Mouse (Mus musculus): Measurements from ENCODE around the gene Gpm6b. TPM values are rescaled to one million over a fixed set of nuclear protein-coding genes. Genes with fewer than 3 reads are reported as not detected.

The Gpm6b gene
- total RNA-seq (2015) (0.10 and 0.25 TPM in 2 replicates), total RNA-seq (2017) (0.20 TPM in 1 of 2 replicates, not detected in the other)

DNA sequence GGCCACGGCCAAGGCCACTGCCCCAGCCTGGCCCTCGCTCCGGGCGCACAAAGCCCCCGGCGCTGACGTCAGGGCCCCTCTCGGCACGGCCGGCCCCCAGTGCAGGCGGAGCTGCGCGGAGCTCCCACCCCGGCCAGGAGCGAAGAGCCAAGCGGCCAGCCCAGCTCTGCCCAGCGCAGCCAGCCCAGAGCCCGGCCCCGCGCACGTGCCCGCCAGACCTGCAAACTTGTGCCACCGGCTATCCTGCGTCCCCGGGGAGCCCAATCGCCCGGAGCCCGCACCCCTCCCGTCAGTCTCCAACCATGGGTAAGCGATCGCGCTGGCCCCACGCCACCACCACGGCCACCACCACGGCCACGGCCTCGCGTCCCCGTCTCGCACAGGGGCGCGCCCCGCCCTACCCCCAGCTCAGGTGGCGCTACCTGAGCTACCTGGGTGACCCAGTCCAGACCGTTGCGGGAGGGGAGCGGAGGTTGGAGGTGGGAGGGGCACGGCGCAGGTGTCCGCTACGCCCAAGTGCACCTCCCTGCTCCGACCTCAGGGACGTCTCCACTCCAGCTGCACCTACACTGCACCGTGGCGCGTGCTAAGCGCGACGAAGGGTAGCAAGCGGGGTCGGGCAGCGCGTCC, at the start of gene Gpm6b:
Gpm6b (plus strand) TSS at position 81 of the 630 bp plus-strand sequence.
- peak; percentile 70 for ATAC-seq (replicated peaks; ENCODE audit: poor library complexity)

DNA sequence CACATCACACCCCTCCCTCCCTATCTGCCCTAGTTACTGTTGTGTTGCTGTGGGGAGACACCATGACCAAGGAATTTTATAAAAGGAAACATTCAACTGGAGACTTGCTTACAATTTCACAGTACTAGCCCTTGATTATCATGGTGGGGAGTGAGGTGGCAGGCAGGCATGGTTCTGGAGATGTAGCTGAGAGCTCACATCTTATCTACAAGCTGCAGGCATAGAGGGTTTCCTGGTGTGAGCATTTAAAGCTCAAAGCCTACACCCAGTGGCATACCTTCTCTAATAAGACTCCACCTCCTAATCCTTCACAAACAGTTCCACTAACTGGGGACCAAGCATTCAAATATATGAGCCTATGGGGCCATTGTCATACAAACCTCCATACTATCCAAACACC, 42.4 kb upstream of the Gpm6b start:
- ATAC-seq (replicated peaks; ENCODE audit: poor library complexity), result peak; percentile 77

DNA sequence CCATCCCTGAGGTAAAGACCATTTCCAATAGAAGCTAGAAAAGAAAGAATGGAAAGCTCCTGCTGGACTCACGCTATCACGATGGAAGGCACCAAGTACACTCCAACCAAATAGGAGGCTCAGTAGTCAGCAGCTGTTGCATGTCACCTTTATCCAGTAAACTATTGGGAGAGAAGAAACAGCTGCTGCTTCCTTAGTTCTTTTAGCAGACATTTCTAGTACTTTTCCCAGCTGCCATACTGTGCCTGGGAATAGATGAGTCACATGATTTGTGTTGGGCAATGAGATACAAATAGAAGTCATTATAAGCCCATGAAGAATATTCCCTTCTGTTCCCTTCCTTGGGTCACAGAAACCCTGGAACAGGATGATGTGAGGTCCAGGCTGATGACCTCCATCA, 40.4 kb upstream of the Gpm6b start:
- no peak for ATAC-seq (replicated peaks; ENCODE audit: poor library complexity)

DNA sequence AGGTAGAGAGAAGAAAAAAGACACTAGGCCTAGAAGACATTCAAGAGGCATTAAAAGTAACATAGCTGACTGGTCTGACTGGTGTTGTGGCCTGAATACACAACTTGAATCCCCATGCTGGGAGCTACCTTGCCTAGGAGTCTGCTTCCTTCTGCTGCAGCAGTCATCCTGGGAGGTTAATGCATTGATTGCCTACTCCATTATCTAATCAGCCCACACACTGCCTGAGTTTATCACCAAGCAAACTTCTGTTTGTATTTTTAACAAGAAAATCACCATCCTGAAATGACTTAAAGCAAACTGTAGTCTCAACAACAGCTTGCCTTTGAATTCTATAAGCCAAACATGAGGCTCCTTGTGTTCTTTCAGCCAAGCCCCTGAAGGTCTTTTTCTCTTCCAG, 38.9 kb upstream of the Gpm6b start:
- peak; percentile 42; the same call in 1 of the 2 replicates for ATAC-seq (replicated peaks; ENCODE audit: poor library complexity)

DNA sequence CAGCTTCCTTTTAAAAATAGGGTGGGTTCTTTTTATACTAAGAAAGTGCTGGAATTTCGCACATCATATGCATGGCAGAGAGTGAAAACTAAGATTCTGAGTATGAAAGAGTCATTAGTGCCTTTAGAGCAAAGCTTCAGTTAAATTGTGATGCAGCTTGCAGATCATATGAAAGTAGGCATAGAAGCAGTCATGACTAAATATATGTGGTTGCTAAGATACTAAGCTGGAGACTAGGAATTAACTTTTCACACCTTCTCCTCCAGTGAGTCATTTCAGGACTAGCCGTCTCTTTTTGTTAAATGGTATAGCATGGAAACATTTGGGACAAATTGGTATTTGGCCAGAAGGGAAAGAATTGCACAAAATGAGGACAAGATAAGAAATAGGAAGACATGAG, 24.1 kb upstream of the Gpm6b start:
- no peak for ATAC-seq (replicated peaks; ENCODE audit: poor library complexity)

DNA sequence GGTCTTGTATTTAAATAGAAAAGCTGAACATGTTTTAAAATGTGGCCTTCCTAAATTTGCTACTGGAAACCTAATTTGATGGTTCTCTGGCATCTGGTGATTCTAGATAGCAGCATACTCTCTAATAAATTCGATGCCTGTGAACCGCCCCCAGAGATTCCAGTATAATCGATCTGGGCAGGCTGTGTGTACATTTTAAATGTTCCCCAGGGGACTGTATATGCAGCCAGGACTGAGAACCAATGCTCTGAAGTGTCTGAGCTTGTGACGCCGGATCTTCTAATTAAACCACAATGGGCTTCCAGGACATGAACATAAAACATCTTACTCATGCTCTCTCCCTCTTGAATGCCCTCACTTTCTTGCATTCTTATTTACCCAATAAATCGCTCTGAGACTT, 22.5 kb upstream of the Gpm6b start:
- ATAC-seq (replicated peaks; ENCODE audit: poor library complexity), result no peak

DNA sequence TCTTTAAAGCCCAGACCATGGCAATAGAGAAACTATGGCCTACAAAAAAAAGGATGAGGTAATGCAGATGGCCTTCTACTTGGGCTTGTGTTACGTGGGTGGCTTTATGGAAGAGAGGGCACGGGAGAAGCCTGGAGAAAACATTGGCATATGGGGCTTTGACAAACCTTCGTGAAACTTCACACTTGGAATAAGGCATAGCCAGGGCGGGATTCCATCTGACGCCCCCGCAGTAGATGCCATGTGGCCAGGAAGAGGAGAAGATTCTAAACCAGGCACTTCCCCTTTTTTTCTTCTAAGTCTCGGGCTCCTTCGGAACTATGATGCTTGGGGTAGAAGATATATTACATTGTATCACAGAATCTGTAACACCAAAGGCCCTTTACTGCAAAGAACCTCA, 22.0 kb upstream of the Gpm6b start:
- peak; percentile 31; the same call in 1 of the 2 replicates for ATAC-seq (replicated peaks; ENCODE audit: poor library complexity)

DNA sequence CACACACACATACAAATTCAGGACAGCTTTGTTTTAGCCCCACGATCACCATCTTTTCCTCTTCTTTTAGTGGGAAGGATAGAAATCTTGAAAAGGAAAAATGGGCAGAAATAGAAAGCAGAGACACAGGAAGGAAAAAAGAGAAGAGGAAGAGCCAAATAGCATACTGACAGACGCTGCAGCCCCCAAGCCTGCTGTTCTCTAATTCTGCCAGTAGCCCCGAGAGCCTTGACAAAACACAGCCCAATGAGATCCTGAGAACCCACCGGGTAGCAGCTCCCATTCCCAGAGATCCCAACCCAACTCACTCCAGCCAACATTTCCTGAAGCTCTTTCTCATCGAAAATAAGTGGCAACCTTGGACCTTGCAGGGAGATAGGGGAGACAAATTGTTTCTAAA, 19.4 kb upstream of the Gpm6b start:
- no peak for ATAC-seq (replicated peaks; ENCODE audit: poor library complexity)

DNA sequence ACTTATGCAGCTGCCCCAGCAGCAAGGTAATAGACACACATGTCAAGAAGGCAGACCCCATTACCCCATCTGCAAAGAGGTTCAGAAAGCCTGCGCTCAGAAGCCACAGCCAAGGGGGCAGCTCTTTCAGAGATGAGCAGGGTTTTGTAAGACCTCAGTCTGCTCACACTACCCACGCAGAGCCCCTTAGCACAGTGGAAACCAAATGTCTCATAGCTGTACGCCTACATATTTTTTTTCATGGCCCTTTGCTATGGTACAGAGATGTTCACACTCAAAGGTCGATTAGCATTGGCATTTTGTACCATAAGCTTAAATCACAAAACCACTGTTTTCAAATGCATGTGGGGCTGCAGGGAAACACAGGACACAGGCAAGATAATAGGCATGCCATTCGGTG, 11.9 kb upstream of the Gpm6b start:
- ATAC-seq (replicated peaks; ENCODE audit: poor library complexity), result no peak

DNA sequence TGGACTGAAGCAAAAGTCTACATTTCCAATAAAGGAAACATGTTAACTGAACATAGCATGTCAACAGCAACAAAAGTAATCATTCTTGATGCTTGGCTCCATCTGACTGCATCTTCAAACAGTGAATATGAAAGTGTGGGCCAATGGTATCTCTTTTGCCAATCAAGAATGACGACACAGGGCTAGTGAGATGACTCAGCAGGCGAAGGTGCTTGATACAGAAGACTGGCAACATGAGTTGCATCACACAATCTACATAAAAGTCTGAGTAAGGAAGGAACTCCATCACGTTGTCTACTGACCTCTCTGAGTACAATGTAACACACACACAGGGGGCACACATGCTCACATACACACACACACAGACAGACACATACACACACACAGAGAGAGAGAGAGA, 9.0 kb upstream of the Gpm6b start:
- peak; percentile 63 for ATAC-seq (replicated peaks; ENCODE audit: poor library complexity)

DNA sequence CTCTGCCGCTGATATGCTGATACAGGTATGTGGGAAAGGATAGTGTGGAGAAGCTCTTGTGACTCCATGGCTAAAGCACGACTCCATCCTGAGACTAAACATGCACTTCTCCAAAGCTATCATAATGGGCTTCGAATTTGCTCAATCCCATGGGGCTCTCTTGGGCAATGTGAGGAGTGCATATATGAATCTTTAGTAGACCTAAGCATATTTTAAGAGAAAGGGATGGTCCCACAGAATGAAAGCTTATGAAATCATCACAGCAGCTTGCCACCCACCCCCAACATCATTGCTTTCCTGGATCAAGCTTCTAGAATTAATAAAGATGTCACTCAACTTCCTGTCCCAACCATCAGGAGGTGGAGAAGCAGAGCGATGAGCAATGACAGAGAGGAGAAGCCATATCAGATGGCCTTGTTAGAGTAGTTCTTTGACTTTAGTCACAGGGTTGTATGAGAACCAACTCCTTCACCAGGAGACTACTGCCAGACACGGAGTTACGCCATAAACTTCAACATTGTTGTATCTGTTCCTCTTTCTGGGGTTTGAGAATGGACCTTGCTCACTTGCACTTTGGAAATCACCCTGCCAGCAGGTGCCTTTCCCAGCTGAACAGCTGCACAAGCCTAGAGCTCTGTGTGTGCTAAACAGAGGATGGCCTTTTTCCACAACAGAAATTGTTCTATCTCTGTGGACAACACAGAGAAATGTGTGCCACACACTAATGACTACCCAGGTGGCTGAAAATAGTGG, 8.0 kb upstream of the Gpm6b start:
- peak; percentile 97 for ATAC-seq (replicated peaks; ENCODE audit: poor library complexity)

DNA sequence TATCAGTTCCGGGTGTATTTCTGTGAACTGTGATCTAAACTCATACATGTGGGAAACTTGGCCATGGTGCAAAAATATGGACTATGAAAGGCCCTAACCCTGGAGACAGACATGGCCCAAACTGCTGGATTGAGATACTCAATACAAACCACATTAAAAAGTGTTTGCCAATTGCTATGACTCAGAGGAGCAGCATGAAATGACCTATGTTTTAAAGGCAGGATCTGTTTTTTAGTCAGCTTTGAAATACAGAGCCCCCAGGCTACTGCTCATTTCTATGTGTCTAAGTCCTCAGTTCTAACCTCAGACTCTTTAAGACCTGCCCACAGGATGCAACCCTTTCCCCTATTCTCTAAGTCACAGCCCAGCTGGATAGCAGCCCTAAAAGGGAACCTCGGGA, 2.6 kb upstream of the Gpm6b start:
- no peak for ATAC-seq (replicated peaks; ENCODE audit: poor library complexity)

DNA sequence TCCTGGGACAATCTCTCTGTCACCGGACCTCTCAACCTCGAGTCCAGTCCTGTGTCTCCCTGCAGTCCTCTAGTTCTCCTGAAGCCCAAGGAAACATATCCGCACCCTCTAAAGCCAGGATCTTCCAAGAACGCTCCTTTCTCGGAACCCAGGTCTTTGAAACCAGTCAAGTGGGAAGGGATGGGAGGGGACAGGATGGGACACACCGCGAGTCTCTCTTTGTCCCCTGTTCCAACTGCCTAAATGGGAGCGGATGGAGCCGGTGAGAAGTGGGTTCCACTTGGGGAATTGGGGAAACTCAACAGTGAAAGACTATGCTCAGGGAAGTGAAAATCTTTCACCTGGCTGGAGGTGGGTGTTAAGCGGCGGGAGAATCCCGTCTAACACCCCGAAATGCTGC, 809 bp downstream of the Gpm6b start:
- no peak for ATAC-seq (replicated peaks; ENCODE audit: poor library complexity)

DNA sequence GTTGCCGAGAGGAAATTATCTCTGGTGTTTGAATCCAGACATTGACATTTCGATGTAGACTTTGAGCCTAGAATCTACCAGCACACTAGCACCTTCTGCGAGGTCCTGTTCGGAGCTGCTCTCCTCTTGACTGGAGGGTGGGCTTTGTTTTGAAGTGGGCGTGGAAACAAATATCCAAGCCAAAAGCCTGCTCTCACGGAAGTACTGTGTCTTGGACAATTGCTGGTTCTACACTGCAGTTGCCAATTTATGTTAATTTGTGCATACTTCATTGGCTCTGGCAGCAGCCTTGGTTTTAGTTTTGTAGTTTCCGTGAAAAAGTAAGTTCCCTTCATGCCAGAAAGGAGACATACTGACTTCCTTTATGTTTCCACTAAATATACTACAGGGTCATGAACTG, 2.0 kb downstream of the Gpm6b start:
- no peak for ATAC-seq (replicated peaks; ENCODE audit: poor library complexity)

DNA sequence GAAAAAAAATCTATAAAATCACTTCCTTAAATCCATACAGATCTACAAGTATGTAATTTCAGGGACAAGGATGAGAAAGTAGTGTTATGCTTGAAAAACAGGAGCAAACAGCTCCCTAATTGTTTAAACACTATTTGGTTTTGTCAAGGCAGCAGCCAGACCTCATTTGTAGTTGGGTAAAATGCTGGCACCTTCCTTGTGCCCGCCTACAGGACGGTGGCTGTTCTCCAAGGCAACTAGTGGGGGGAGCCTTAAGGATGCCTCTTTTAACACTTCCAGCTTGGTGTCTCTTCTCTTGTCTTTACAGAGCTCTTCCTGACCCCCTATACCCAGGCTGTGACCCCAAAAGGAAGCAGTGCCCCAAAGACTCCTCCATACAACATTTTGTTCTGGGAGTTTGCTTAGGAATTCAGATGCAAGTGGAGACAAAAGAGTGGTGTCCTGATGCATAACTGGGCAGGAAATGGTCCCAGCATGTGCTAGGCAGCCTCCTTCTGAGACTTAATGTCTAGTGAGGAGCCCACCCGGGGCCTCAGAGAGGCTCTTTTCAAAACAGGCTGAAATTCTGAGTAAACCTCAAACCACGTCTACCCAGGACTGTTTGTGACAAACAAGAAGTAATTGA, 4.7 kb downstream of the Gpm6b start:
- ATAC-seq (replicated peaks; ENCODE audit: poor library complexity), result no peak

DNA sequence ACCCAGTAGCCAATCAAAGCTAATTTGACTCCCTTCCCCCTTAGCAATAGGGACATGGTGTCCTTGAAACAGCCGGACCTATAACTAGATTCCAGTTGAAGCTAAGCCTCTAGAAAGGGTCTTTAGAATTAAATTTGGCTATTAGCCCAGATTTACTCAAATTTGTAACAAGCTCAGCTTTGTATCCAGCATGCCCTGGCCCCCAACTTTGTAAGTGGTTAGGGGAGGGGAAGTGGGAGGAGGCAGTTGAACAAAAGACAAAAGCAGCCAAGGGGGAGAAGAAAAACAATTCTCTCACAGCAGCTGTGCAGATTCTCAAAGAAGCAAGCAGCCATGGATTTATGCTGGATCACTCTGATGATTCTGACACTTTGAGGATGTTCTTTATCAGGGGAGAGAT, 32.8 kb downstream of the Gpm6b start:
- ATAC-seq (replicated peaks; ENCODE audit: poor library complexity), result no peak

DNA sequence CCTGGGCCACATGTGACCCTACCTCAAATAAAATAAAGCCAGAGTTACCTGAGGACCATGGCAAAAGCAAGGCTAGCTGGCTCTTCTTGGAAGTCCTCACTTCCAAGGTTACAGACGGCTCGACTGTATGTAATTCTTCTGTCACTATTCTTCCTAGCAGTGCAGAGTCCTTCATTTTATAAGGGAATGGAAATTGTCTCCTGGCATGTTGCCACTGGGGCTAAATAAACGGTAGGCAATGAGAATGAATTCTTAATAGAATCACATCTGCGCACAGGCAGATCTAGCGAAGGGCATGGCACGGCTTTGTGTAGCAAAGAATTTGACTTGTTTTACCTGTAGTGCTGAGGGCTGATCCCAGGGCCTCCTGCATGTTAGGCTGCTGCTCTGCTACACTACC, 33.9 kb downstream of the Gpm6b start:
- no peak for ATAC-seq (replicated peaks; ENCODE audit: poor library complexity)

DNA sequence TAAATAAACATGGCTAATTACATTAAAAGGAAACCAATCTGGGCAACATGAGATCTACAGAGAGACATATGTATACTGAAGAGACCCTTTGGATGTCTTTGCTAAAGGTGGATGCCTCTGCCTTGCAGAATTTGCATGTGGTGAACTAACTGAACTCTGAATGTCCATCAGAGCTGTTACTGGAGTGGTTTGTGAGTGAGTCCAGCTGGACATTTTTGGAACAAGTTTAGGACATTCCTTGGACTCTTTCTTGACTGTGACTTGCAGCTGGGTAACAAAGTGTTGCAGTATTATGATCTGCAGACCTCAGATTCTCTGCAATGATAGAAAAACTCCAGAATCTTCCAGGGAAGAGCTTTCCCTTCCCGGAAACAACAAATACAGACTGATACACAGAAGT, 41.1 kb downstream of the Gpm6b start:
- ATAC-seq (replicated peaks; ENCODE audit: poor library complexity), result no peak

DNA sequence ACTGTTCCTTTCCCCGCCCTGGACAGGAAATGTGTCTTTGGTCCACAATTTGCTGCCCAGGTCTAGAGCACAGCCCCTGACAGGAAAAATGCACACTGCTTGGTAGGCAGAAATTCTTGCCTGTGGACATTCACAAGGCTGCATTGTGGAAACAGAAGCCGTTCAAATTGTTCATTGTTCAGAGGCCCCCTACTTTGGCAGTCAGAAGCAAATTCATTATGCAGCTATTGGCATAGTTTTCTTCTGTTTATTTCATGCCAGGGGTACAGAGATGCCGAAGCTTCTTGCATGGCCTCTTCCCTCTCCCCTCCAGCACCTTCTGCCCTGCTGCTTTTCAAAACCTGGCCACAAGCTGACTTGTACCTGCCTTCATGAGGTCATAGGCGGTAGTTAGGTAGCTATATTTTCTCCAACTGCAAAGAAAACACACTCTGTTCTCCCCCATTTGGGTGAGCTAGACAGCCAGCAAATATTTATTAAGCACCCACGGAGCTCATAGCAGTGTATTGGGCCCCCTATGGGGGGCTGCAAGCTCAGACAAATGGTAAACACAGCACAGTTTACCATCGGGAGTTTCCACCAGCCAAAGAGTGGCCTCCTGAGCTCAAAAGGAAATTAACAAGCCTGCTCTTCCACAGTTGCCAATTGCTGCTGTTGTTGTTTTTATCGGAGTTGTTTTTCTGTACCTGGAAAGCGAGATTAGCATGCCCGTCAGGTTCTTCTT, 48.2 kb downstream of the Gpm6b start:
- no peak for ATAC-seq (replicated peaks; ENCODE audit: poor library complexity)

DNA sequence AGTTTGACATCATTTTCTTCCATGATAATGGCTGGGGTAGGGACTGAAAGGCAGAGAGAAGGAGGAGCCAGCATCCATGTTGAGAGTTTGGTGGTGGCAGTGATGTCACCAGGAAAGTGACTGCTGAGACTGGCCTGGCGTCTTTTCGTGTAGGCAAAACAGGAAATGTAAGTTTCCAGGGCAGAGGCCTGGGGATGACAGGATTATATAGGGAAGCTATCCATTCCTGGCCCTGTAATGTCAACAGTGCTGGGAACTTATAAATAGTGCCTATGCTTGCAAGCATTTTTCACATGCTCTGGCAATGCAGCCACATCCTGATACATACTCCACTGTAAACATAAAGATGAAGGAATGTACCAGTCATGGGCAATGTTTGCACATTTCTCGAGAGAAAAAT, 52.6 kb downstream of the Gpm6b start:
- no peak for ATAC-seq (replicated peaks; ENCODE audit: poor library complexity)

DNA sequence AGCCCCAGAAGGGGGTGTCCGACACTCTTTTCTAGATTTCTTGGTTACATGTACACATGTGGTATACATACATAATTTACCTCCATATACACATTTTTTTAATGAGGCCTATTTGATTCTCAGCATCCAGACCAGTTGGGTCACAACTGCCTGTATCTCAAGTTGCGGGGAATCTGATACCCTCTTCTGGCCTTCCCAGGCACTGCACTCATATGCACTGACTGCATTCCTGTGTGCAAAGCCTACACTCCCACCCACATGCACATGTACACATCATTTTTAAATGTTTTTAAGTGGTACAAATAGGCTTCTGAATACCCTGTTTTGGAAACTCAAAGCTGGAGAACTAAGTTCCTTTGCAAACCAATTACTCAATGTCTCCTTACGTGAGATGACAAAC, 54.8 kb downstream of the Gpm6b start:
- ATAC-seq (replicated peaks; ENCODE audit: poor library complexity), result peak; percentile 57; the same call in 1 of the 2 replicates

DNA sequence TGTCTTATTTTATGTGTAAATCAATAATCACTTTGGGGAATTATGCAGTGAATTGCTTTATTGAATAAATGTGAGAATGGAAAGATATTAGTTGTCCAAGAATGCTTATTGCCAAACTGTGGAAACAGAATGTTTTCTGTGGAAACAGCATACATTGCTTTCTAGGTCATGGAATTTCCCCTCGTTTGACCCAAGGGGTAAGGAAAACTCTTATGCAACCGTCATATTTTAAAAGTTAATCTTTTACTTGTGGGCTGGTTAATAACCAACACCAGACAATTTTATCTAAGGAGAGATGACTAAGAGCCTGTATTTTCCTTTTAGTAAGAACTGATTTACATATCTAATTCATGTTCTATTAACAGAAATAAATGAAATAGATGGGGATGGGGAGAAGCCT, 64.1 kb downstream of the Gpm6b start:
- no peak for ATAC-seq (replicated peaks; ENCODE audit: poor library complexity)
